Mouse (Mus musculus) common myeloid progenitor, adult 5-6 weeks (primary cell): ENCODE measurements at regions not wholly inside any gene's neighbourhood (a gene's known extent, or its start where the extent isn't known, plus 50 kb on each side); places are given as distances from the start of the nearest gene placed in this dataset.
A peak's percentile ranks its signal among the peaks of the same experiment; 100 is the strongest.

Experiments
- ATAC-seq: replicated peaks from 2 replicates; pipeline ENCODE4 v1.8.0; 2016; ENCODE audit warnings: low read depth, mild to moderate bottlenecking, moderate TSS enrichment, inconsistent platforms; ENCODE audit not compliant: poor library complexity, severe bottlenecking

GRCm38 (mm10) chr12:39952854-39953253, 85.0 kb downstream of the Arl4a start:
- no peak for ATAC-seq

- no peak for ATAC-seq
Observed at GRCm38 (mm10) chr12:39951911-39952310, 85.9 kb downstream of the Arl4a start.

GRCm38 (mm10) chr12:39950270-39950801, 87.5 kb downstream of the Arl4a start:
- no peak for ATAC-seq

- no peak for ATAC-seq
Observed at GRCm38 (mm10) chr12:39942910-39943309, 94.9 kb downstream of the Arl4a start.

DNA sequence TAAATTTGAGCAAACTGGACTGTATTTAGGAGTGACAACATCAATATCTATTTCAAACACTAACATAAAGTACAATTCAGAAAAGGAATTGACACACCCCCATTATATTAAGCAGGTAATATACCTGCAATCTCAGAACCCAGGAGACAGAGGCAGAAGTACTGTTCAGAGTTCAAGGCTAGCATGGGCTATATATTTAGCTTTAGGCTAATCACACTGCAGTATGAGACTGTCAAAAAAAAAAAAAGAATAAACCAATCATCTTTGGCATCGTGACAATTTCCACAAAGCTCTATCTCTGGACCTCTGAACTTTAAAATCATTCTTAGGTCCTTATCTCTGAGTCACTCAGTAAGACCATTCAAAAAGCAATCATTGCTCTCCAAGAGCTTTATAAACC, 96.7 kb downstream of the Arl4a start:
- ATAC-seq = no peak

DNA sequence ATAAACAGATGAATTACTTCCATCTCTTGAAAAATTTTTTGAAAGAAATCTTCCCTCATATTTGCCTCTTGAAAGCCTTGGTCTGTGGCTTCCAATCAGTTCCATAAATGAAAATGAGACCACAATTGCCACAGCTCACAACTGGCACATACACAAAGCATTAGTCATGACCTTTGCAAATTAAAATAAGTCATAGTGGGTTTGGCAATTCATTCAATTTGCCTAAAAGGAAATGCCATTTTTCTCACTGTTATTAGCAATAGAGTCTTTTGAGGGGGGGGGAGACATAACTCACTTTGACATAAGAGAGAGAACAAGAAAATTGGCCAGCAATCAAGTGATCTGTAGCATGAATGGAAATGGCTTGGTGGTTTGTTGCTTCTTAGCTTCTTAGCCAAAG, 98.8 kb downstream of the Arl4a start:
- no peak for ATAC-seq

- no peak for ATAC-seq
Observed at GRCm38 (mm10) chr12:39938211-39938610, 99.6 kb downstream of the Arl4a start.

DNA sequence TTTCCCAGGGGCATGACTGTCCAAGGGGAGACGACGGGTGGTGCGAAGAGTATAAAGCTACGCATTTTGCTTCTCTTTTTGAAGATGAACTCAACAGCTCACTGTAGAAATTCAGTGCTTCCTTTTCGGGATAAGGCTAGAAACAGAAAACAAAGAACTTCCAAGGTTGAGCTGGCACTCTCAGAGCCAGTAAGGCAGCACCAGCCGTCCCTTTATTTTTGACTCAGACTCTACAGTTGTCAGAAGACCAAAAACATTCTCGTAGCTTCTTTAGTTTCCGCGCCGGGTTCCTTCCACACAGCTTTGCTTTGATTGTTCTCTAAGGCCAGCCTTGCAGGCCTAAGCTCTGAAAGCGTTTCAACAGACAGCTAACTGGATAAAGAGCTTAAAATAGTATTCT, 101.5 kb downstream of the Arl4a start:
- ATAC-seq = no peak

- ATAC-seq = no peak
Observed at GRCm38 (mm10) chr12:39935775-39936174, 102.0 kb downstream of the Arl4a start.

DNA sequence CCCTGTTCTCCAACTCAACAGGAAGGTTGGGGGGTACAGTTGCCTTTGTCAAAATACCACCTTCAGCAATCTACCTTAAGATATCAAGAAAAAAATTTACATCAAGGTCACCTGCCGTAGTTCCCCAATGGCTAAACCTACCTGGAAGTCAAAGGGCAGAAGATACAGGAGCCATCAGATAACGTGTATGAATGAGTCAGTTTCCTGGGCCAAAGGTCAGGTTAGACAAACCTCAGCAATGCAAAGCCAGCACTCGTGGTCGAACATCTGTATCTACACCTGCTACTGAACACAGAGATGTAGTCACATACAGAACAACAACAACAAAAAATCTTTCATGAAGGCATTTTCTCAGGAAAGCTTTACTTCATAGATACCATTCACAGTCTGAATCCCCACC, 102.9 kb downstream of the Arl4a start:
- ATAC-seq = no peak

DNA sequence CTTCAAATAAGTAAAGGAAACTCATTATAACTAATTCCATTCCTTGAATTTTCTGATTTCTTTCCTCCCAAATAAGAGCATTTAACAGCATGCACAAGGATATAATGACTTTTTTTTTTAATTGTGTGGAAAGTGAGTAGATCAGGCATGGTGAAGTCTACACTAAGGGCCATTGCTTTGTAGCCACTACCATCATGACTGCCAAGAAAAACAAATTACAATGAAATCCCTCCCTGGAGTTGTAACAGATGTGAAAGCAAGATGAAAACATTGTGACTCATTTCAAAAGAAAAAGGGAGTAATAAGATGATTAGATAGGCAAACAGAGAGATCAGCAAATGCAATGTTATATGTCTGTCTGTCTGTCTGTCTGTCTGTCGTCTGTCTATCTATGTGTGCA, 106.6 kb downstream of the Arl4a start:
- no peak for ATAC-seq

GRCm38 (mm10) chr12:39927902-39928301, 109.9 kb downstream of the Arl4a start:
- no peak for ATAC-seq

- ATAC-seq = no peak
Observed at GRCm38 (mm10) chr12:39927014-39927413, 110.8 kb downstream of the Arl4a start.

DNA sequence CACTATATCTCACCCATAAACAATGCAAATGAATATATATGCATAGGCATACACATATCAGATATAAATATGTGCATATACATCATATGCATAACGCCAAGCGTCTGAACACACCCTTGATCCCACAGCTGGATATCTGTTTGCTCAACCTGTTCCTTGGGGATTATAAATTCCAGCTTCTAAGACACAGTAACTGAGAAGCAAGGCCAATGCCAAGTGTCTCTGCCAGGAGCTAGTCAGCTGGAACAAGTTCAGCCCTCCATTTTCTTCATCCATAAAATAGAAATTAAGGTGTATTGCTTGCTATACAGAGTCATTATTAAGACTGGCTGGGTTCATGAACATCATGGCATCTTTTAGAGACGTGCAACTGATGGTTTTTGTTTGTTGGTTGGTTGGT, 116.3 kb downstream of the Arl4a start:
- ATAC-seq = no peak

DNA sequence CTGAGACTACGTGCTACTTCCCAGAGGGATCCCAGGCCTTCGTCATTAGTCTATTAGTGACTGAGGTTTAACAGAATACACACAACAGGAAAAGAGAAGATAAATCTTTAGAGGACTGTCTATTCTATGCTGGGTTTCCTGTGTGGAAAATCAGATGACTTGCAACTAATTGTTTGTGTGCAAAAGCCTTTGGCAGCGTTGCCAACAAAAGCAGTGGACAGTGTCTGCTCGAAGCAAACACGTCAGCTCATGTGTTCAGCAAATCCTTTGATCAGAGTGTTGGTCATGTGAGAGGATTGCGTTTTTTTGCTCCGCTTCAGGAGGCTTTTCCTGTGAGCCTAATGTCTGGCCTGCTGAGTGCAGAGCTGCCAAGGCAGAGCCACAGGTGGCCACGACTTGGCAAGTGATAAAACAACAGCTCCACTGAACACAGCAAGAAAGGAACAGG, 117.3 kb downstream of the Arl4a start:
- ATAC-seq = peak; percentile 83

DNA sequence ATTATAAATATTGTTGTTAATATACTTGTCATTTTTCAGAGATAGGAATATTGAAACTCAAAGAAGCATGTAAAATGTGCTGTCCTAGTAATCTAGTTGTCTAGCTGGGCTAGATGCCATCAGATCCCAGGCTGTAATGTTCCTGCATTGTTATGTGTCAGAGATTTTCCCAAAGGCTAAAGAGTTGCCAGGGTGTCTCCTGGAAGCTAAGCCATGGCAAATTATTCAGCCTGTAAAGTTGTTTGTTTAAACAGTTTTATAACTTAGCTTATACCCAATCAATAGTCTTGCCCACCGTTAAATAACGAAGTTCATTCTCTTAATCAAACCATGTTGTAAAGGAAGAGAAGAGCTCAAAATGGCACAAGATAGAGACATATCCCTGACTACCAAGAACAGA, 117.9 kb downstream of the Arl4a start:
- ATAC-seq = no peak

DNA sequence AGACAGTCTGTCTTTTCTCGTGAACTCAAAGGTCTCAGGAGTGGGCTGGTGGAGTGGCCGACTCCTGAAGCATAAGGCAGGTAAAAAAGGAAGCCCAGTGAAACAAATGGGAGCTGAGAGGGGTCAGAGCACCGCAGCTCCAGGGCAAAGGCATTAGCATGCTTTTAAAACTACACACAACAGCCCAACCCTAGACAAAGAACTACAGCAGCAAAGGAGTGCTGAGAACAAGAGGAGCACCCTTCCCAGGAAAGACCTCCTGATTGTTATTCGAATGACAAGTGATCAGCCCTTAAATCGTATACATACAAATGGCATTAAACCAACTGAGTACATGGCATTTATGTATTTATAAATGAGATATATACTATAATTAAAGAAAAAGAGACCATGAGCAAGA, 149.3 kb downstream of the Arl4a start:
- no peak for ATAC-seq

DNA sequence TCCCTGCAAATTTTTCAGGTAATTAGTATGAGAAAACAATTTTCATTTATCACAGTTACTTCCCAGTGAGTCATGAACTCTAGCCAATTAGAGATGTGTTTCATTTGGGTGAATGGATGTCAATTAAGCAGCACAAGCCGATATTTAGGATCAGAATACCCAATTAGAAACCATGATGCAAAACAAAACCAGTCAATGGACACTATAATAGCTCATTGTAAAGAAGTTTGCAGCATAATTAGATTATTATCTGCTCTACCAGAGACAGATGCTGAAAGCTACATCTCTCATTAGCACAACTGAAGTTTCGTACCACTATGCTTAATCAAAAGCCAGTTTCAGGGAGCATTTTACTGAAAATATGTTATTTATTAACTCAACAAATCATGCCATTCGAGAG, 152.5 kb downstream of the Arl4a start:
- ATAC-seq = no peak

- ATAC-seq = no peak
Observed at GRCm38 (mm10) chr12:39880309-39880708, 157.5 kb downstream of the Arl4a start.

DNA sequence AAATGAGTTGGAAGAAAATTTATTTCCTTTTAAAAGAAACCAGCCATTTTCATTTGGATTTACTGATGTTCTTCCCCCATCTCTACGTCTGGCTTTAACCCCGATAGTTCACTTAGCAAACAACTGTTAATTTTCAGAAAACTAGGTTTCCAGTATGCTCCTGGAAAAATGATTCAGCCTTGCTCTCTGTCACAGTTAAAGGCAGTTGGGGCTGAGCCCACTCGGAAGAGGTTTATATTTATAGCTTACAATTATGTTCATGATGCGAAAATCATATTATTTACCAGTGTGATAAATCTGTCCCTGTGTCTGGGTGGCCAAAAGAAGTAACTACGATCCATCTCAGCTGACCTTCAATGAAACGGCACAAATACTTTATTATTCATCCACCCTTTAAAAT, 163.9 kb downstream of the Arl4a start:
- ATAC-seq = no peak

- no peak for ATAC-seq
Observed at GRCm38 (mm10) chr12:39861797-39862196, 176.0 kb downstream of the Arl4a start.

DNA sequence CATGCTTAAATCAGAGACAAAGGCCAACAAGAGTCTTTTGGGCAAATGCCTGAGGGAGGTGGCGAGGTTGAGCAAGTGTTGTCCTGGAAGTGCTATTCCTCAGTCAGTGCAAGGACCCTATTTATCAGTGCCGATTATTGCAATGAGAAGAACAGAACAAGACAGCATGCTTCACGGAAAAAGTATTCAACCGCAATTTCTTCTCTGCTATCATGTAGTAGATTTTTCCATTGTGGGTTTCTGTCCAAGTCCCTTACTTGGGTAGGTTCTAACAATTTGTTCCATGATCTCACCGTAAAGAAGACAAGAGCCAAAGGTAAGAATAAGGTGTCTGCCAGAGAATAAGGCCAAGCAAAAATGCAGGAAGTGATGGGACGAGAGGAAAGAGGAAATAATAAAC, 186.2 kb downstream of the Arl4a start:
- no peak for ATAC-seq
